Mouse (Mus musculus) megakaryocyte progenitor cell, adult 5-6 weeks (primary cell): ENCODE data around the gene Smim5. TPM values are rescaled to one million over a fixed set of nuclear protein-coding genes. Genes with fewer than 3 reads are reported as not detected.

Experiments used
- ATAC-seq: replicated peaks from 2 replicates; pipeline ENCODE4 v1.8.0; 2016; ENCODE audit warnings: mild to moderate bottlenecking, moderate TSS enrichment, inconsistent platforms; ENCODE audit not compliant: poor library complexity
- total RNA-seq, 2 experiments: library from RNA; stranded (forward) in 1 of 2; stranded (reverse) in 1 of 2; fragments of 157-497, 149-512 nt in 1 of 2; fragments of 200-1000 nt in 1 of 2; gene quantifications; 2 replicates each; pipeline versions ENCODE4 v1.2.3 to v1.2.4; 2015 to 2017

Gene Smim5
- total RNA-seq, 2 experiments from 2014 or later = 2.8 to 8.7 TPM

GRCm38 (mm10) chr11:115920110-115920818, 20.5 kb downstream of the Smim5 start:
- ATAC-seq = peak; percentile 94

GRCm38 (mm10) chr11:115921986-115922385, 22.2 kb downstream of the Smim5 start:
- no peak for ATAC-seq

GRCm38 (mm10) chr11:115929031-115929430, 29.3 kb downstream of the Smim5 start:
- ATAC-seq = no peak

GRCm38 (mm10) chr11:115929818-115930217, 30.1 kb downstream of the Smim5 start:
- no peak for ATAC-seq

- no peak for ATAC-seq
Observed at GRCm38 (mm10) chr11:115931235-115931634, 31.5 kb downstream of the Smim5 start.

GRCm38 (mm10) chr11:115933108-115933746, 33.5 kb downstream of the Smim5 start, which contains the start of the genes Sap30bp and Recql5:
Gene Sap30bp, plus strand, starts transcription at chr11:115933282.
Gene Recql5, minus strand, starts transcription at chr11:115933477.
- peak; percentile 99 for ATAC-seq

- peak; percentile 21 for ATAC-seq
Observed at GRCm38 (mm10) chr11:115933747-115934110, 34.0 kb downstream of the Smim5 start.

GRCm38 (mm10) chr11:115939690-115940329, 40.0 kb downstream of the Smim5 start:
- ATAC-seq = peak; percentile 90

- ATAC-seq = no peak
Observed at GRCm38 (mm10) chr11:115941980-115942379, 42.2 kb downstream of the Smim5 start.

GRCm38 (mm10) chr11:115945247-115945646, 45.5 kb downstream of the Smim5 start:
- no peak for ATAC-seq

GRCm38 (mm10) chr11:115946221-115946828, 46.6 kb downstream of the Smim5 start:
- no peak for ATAC-seq

GRCm38 (mm10) chr11:115948316-115948715, 48.5 kb downstream of the Smim5 start:
- no peak for ATAC-seq

GRCm38 (mm10) chr11:115950719-115951118, 51.0 kb downstream of the Smim5 start:
- no peak for ATAC-seq

- no peak for ATAC-seq
Observed at GRCm38 (mm10) chr11:115954712-115955111, 54.9 kb downstream of the Smim5 start.

- ATAC-seq = no peak
Observed at GRCm38 (mm10) chr11:115955195-115955858, 55.6 kb downstream of the Smim5 start.

Other genes starting within 250 kb of the Smim5 start
- 78.1 and 85.5 TPM in 2 replicates for gene Grb2, start 191.4 kb upstream of the Smim5 start, total RNA-seq (2015)
- 48.5 and 51.7 TPM in 2 replicates for gene Grb2, start 191.4 kb upstream of the Smim5 start, total RNA-seq (2017)
- gene Tmem94, start 134.5 kb upstream of the Smim5 start, total RNA-seq (2015) = 18.3 and 19.0 TPM in 2 replicates
- gene Tmem94, start 134.5 kb upstream of the Smim5 start, total RNA-seq (2017) = 22.9 and 24.9 TPM in 2 replicates
- 2.7 and 4.3 TPM in 2 replicates for gene Caskin2, start 86.3 kb upstream of the Smim5 start, total RNA-seq (2015)
- gene Caskin2, start 86.3 kb upstream of the Smim5 start, total RNA-seq (2017) = 1.5 and 3.5 TPM in 2 replicates
- 4.0 and 9.0 TPM in 2 replicates for gene Tsen54, start 85.2 kb upstream of the Smim5 start, total RNA-seq (2015)
- gene Tsen54, start 85.2 kb upstream of the Smim5 start, total RNA-seq (2017) = 10.9 and 15.0 TPM in 2 replicates
- gene Llgl2, start 75.9 kb upstream of the Smim5 start, total RNA-seq (2015) = 3.3 and 4.1 TPM in 2 replicates
- 3.0 and 4.8 TPM in 2 replicates for gene Llgl2, start 75.9 kb upstream of the Smim5 start, total RNA-seq (2017)
- 2.6 and 5.5 TPM in 2 replicates for gene Myo15b, start 41.6 kb upstream of the Smim5 start, total RNA-seq (2015)
- 1.6 and 5.1 TPM in 2 replicates for gene Myo15b, start 41.6 kb upstream of the Smim5 start, total RNA-seq (2017)
- gene Smim6, start 12.1 kb downstream of the Smim5 start, total RNA-seq (2015) = 0.57 and 1.0 TPM in 2 replicates
- 0.37 and 1.2 TPM in 2 replicates for gene Smim6, start 12.1 kb downstream of the Smim5 start, total RNA-seq (2017)
- gene Sap30bp, start 33.3 kb downstream of the Smim5 start, total RNA-seq (2015) = 19.1 and 24.5 TPM in 2 replicates
- 155 and 199 TPM in 2 replicates for gene Sap30bp, start 33.3 kb downstream of the Smim5 start, total RNA-seq (2017)
- gene Recql5, start 33.5 kb downstream of the Smim5 start, total RNA-seq (2015) = 12.3 and 23.3 TPM in 2 replicates
- gene Recql5, start 33.5 kb downstream of the Smim5 start, total RNA-seq (2017) = 16.0 and 17.7 TPM in 2 replicates
- 0.05 and 0.15 TPM in 2 replicates for gene Itgb4, start 74.7 kb downstream of the Smim5 start, total RNA-seq (2015)
- 0.17 TPM in 1 of 2 replicates, not detected in the other for gene Itgb4, start 74.7 kb downstream of the Smim5 start, total RNA-seq (2017)
- 29.4 and 29.8 TPM in 2 replicates for gene Galk1, start 112.8 kb downstream of the Smim5 start, total RNA-seq (2015)
- 46.5 and 52.7 TPM in 2 replicates for gene Galk1, start 112.8 kb downstream of the Smim5 start, total RNA-seq (2017)
- gene H3f3b, start 128.0 kb downstream of the Smim5 start, total RNA-seq (2015) = 714 and 817 TPM in 2 replicates
- gene H3f3b, start 128.0 kb downstream of the Smim5 start, total RNA-seq (2017) = 751 and 801 TPM in 2 replicates
- gene Unk, start 130.4 kb downstream of the Smim5 start, total RNA-seq (2015) = 13.7 and 15.3 TPM in 2 replicates
- 14.2 and 18.7 TPM in 2 replicates for gene Unk, start 130.4 kb downstream of the Smim5 start, total RNA-seq (2017)
- gene Unc13d, start 178.0 kb downstream of the Smim5 start, total RNA-seq (2015) = 13.6 and 15.8 TPM in 2 replicates
- gene Unc13d, start 178.0 kb downstream of the Smim5 start, total RNA-seq (2017) = 15.5 and 26.1 TPM in 2 replicates
- 42.4 and 56.5 TPM in 2 replicates for gene Wbp2, start 187.0 kb downstream of the Smim5 start, total RNA-seq (2015)
- gene Wbp2, start 187.0 kb downstream of the Smim5 start, total RNA-seq (2017) = 15.6 and 22.8 TPM in 2 replicates
- gene Trim47, start 227.2 kb downstream of the Smim5 start, total RNA-seq (2015) = 0.59 and 1.9 TPM in 2 replicates
- 1.0 and 1.3 TPM in 2 replicates for gene Trim47, start 227.2 kb downstream of the Smim5 start, total RNA-seq (2017)
- gene Trim65, start 231.2 kb downstream of the Smim5 start, total RNA-seq (2015) = 13.8 and 16.2 TPM in 2 replicates
- gene Trim65, start 231.2 kb downstream of the Smim5 start, total RNA-seq (2017) = 6.2 and 7.7 TPM in 2 replicates
- gene Mrpl38, start 238.9 kb downstream of the Smim5 start, total RNA-seq (2015) = 38.2 and 47.0 TPM in 2 replicates
- 24.0 and 24.9 TPM in 2 replicates for gene Mrpl38, start 238.9 kb downstream of the Smim5 start, total RNA-seq (2017)